Mouse (Mus musculus) adrenal gland, postnatal 36 days (tissue): ENCODE data around the gene Vgll1. TPM values are rescaled to one million over a fixed set of nuclear protein-coding genes. Genes with fewer than 3 reads are reported as not detected.

Experiments used
- DNase-seq, 2 experiments: peaks; one replicate each; pipeline ENCODE4 v3.0.0; 2021; ENCODE audit warnings: mixed read lengths in 1 of 2
- long read RNA-seq, 2 experiments: library from polyadenylated mRNA; stranded (forward); transcript quantifications; one replicate each; pipeline ENCODE4 v2.0.0; 2021; ENCODE audit warnings: borderline sequencing depth in 2 of 2
- total RNA-seq, 2 experiments: library from RNA; stranded (reverse); gene quantifications; 2 replicates each; pipeline ENCODE4 v1.2.3; 2021

The Vgll1 gene
- not detected for total RNA-seq
- long read RNA-seq, experiment 1: 0 reads
- long read RNA-seq, experiment 2: 0 reads

GRCm38 (mm10) chrX:57087806-57088205 is at the start of gene Vgll1:
TSS of gene Vgll1 (plus strand) at chrX:57088106.
- no peak for DNase-seq

- no peak for DNase-seq
Measured at GRCm38 (mm10) chrX:57042774-57043173, 45.1 kb upstream of the Vgll1 start, which contains the start of gene Brs3. TSS of gene Brs3 (plus strand) at chrX:57043074.

GRCm38 (mm10) chrX:57043869-57044268 is 44.0 kb upstream of the Vgll1 start:
- DNase-seq: no peak

- no peak for DNase-seq
Measured at GRCm38 (mm10) chrX:57052848-57053173, 35.1 kb upstream of the Vgll1 start.

GRCm38 (mm10) chrX:57053174-57053992 is 34.5 kb upstream of the Vgll1 start, which contains the start of gene Htatsf1:
TSS of gene Htatsf1 (plus strand) at chrX:57053583.
- peak; percentile 80 to 84 for DNase-seq

GRCm38 (mm10) chrX:57053993-57054385 is 33.9 kb upstream of the Vgll1 start:
- DNase-seq: peak in 1 of 2 experiments; percentile 1

- DNase-seq: peak; percentile 34 to 36
Measured at GRCm38 (mm10) chrX:57081496-57081895, 6.4 kb upstream of the Vgll1 start.

GRCm38 (mm10) chrX:57103415-57103814 is 15.5 kb downstream of the Vgll1 start:
- DNase-seq: no peak

GRCm38 (mm10) chrX:57106956-57107355 is 19.1 kb downstream of the Vgll1 start:
- DNase-seq: peak; percentile 40 to 44

GRCm38 (mm10) chrX:57118143-57118542 is 30.2 kb downstream of the Vgll1 start:
- DNase-seq: peak in 1 of 2 experiments; percentile 4

- DNase-seq: peak in 1 of 2 experiments; percentile 14
Measured at GRCm38 (mm10) chrX:57120768-57121167, 32.9 kb downstream of the Vgll1 start.

GRCm38 (mm10) chrX:57130633-57131032 is 42.7 kb downstream of the Vgll1 start:
- peak; percentile 3 to 8 for DNase-seq

- DNase-seq: no peak
Measured at GRCm38 (mm10) chrX:57137627-57138026, 49.7 kb downstream of the Vgll1 start.

- no peak for DNase-seq
Measured at GRCm38 (mm10) chrX:57153520-57153919, 65.6 kb downstream of the Vgll1 start.

Other genes starting within 250 kb of the Vgll1 start
- not detected for gene Adgrg4, start 217.9 kb upstream of the Vgll1 start, total RNA-seq
- gene Brs3, start 45.0 kb upstream of the Vgll1 start, total RNA-seq: not detected
- 10 to 100 TPM; 43.2 to 48.8 TPM for gene Htatsf1, start 34.5 kb upstream of the Vgll1 start, total RNA-seq
- not detected for gene Cd40lg, start 124.0 kb downstream of the Vgll1 start, total RNA-seq